Mouse (Mus musculus): ENCODE results near the gene Naa40.

DNA sequence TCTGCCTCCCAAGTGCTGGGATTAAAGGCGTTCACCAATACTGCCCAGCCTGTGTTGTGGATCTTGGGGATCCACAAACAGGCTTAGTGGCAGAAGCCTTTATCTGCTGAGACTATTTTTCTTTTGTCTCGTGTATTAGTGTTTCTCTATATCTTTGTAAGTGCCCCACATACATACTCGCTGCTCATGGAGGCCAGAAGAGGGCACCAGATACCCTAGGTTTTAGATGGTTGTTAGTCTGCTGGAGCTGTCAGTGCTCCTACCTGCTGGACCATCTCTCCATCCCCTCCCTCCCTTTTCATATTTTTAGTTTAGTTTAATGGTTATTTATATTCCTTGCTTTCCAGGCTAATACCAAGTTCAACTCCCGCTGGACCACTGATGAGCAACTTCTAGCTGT, 32.5 kb upstream of the Naa40 start:
- TF ChIP-seq CTCF (IDR thresholded peaks at IDR 0.05; ENCODE audit: extremely low read depth, insufficient read depth, insufficient read length, insufficient replicate concordance) (no peak), POLR2A (IDR thresholded peaks at IDR 0.05; ENCODE audit: low read depth, low read length) (no peak)

Measured in spleen, adult 2 months (tissue).